Mouse (Mus musculus) layer of hippocampus, postnatal 14 days (tissue): ENCODE results near the gene Olfr97. TPM values are rescaled to one million over a fixed set of nuclear protein-coding genes. Genes with fewer than 3 reads are reported as not detected.
A peak's percentile ranks its signal among the peaks of the same experiment; 100 is the strongest.
"Not testable (repeated sequence)": the region's sequence is repeated elsewhere in the genome, so short reads cannot be mapped to it uniquely, and the experiment has no call there.

Experiments used
- DNase-seq, 2 experiments: peaks; one replicate each; pipeline ENCODE4 v3.0.0; 2021 to 2022; ENCODE audit warnings: low spot score in 2 of 2, mixed read lengths in 1 of 2
- long read RNA-seq, 2 experiments: library from polyadenylated mRNA; stranded (forward); transcript quantifications; one replicate each; pipeline ENCODE4 v2.0.0; 2021
- total RNA-seq, 2 experiments: library from RNA; stranded (reverse); gene quantifications; 2 replicates each; pipeline ENCODE4 v1.2.3; 2021

Gene Olfr97
- not detected for total RNA-seq
- long read RNA-seq, experiment 1 = 0 reads
- long read RNA-seq, experiment 2 = 0 reads

- not testable (repeated sequence) for DNase-seq
Observed at GRCm38 (mm10) chr17:37237230-37237629, at the start of gene Olfr97. TSS of gene Olfr97 (minus strand) at chr17:37237330.

DNA sequence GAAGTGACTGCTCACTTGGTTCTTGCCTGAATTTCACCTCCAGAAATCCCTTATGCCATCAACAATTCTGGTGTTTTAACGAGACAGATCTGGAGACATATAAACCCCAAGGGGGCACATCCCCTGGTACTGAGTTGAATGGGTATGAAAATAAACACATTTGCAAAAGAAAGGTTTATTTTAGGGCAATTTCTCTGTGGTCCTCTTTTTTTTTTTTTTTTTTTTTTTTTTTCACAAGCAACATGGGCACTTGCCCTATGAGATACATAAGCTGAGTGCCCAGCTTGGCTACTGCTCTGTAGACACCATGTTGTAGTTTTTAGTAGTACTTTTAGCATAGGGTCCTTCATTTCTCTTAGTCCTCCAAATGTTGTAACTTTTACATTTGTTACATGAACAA is 46.2 kb upstream of the Olfr97 start, which contains the start of gene Olfr99:
TSS of gene Olfr99 (minus strand) at position 101 of the 400 bp plus-strand sequence.
- DNase-seq = no peak

DNA sequence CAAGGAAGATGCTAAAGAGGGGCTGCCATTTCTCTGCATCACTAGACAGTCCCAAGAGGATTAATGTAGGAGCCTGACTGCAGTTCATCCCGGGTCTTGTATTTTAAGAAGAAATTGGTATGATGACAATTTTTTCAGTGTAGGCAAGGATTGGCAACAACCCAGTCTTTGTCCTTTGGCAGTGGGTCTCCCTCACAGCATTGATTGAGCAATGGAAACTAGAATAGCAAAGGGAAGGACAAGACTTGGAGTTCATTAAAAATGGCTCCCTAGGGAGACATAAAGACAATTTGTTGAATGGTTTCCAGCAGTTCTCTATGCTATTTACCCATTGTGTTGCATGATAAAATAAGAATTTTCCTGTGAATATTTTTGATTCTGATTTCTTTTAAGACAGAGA is 43.2 kb upstream of the Olfr97 start:
- no peak for DNase-seq

DNA sequence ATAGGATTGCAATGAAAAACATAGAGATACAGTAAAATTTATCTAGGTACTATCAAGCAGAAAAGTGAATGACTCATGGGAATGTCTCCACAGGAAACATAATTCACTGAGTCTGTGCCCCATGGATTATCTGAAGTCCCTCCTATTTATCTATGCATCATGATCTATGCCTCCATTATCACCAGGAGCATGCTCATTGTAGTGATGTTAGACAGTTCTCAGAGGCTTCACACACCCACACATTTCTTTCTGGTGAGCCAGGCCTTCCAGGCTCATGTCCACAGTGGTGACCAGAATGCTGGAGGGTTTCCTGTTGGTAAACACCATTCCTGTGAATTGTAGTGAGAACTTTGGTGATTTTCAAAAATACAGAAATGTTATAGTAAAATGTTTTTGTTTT is 39.4 kb upstream of the Olfr97 start:
- no peak for DNase-seq

GRCm38 (mm10) chr17:37275626-37276248 is 38.6 kb upstream of the Olfr97 start:
- no peak for DNase-seq

DNA sequence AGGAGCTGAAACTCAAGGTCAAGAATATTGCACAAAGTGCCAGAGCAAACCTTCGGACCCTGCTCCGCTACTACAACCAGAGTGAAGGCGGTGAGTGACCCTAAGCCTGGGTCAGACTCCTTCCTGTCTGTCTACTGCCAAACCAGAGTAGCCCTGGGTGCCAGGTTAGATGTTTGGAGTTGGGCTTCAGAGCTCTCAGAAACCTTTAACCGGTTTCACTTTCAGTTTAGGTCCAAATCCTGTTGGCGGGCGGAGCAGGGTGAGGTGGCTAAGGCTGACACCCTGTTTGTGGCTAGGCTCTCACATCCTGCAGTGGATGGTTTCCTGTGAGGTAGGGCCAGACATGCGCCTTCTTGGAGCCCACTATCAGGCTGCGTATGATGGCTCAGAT is 33.6 kb upstream of the Olfr97 start:
- DNase-seq = no peak

DNA sequence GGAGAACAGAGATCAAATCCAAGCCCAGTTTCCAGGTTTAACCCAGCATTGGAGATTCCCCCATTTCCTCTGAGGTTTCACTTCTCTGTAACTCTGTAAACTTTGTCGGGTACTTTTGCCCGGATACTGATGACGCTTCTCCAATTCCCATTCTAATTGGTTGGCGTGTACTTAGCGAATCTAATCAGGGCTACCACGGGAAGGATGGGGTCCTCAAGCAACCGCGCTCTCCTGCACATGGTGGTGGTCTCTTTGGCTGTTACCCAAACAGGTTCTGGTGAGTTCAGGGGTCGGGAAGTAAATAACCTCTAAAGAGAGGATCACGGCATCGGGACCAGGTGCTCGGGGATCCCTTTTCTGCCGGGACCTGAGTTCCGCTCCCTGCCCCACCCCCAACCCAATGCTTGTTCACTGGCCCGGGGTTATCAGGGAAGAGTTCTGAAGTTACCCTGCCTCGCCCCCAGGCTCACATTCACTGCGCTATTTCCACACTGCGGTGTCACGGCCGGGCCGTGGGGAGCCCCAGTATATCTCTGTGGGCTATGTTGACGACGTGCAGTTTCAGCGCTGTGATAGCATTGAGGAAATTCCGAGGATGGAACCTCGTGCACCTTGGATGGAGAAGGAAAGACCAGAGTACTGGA is 33.0 kb upstream of the Olfr97 start, which contains the start of gene H2-M3:
TSS of gene H2-M3 (plus strand) at position 163 of the 644 bp plus-strand sequence.
- DNase-seq = peak; percentile 91 to 94

- no peak for DNase-seq
Observed at GRCm38 (mm10) chr17:37263626-37264025, 26.5 kb upstream of the Olfr97 start, which contains the start of gene Olfr98. TSS of gene Olfr98 (minus strand) at chr17:37263749.

- DNase-seq = no peak
Observed at GRCm38 (mm10) chr17:37250544-37250943, 13.4 kb upstream of the Olfr97 start.

DNA sequence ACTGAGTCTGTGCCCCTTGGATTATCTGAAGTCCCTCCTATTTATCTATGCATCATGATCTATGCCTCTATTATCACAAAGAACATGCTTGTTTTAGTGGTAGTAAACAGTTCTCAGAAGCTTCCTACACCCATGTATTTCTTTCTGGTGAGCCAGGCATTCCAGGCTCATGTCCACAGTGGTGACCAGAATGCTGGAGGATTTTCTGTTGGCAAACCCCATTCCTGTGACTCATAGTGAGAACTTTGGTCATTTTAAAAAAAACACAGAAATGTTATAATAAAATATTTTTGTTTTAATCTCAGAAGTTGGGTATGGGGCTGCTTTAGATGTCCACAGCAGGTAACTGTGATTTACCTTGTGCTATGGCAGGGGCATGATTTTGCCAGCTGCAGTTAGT is 12.3 kb upstream of the Olfr97 start:
- DNase-seq = no peak

DNA sequence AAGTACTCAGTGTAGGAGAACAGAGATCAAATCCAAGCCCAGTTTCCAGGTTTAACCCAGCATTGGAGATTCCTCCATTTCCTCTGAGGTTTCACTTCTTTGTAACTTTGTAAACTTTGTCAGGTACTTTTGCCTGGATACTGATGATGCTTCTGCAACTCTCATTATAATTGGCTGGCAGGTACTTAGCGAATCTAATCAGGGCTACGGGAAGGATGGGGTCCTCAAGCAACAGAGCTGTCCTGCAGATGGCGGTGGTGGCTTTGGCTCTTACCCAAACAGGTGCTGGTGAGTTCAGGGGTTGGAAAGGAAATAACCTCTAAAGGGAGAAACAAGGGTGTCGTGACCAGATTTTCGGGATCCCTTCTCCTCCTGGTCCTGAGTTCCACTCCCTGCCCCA is 9.6 kb upstream of the Olfr97 start:
- peak; percentile 31 to 57 for DNase-seq

DNA sequence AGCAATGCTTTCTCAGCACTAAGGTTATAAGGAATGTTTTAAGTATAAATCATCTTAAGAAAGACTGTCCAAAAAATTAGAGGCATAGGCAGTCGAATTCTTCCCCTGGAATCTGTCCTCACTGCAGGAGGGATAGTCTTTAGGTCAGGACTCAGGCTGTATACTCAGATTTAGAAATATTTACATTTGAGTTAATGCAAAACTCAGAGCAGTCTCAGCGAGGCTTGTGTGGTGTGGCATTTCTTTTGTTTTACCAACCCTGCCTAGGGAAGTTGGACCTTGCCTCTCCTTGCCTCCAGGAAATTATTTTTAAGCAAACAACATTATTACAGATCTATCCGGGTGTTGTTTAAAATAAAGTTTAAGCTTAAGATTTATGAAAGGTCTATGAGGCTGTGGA is 5.1 kb upstream of the Olfr97 start:
- no peak for DNase-seq

GRCm38 (mm10) chr17:37221879-37222278 is 15.3 kb downstream of the Olfr97 start:
- DNase-seq = no peak

DNA sequence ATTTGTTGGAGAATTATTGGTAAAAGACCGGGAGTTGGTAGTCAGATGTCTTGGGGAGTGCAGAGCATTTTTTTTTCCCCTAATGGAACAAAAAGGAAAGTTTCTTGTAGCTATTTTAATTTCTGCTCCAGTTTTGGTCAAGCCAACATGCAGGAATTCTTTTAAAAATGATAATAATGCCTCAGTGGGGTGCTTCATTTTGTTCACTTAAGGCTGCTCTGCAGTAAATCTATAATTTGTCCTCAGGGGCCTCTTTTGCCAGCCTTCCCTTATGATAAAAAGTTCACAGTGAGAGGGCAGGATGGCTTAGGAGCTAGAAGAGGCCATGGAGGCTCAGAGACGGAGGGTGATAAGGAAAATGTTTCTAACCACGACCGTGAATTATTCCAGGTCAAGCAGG is 17.3 kb downstream of the Olfr97 start, which contains the start of gene Olfr96:
TSS of gene Olfr96 (plus strand) at position 301 of the 400 bp plus-strand sequence.
- no peak for DNase-seq

GRCm38 (mm10) chr17:37218486-37218885 is 18.6 kb downstream of the Olfr97 start:
- no peak for DNase-seq

DNA sequence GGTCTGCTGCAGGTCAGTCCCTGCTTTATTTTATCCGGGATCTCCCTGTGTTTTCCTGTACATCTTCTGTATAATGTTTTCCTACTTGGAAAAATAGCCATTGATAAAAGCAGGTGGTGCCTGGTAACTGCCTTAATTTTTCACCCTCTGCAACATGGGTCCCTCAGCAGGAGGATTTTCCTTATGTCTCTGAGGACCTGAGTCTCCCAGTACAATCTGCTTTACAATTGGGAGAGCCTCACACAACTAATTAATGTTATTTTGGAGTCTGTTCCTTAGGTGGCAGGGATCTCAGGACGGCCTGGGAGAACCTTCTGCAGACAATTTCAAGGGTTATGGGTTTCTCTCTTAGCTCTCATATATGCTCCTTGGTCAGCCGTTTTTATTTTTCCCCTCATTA is 24.1 kb downstream of the Olfr97 start, which contains the start of gene Olfr95:
TSS of gene Olfr95 (minus strand) at position 101 of the 400 bp plus-strand sequence.
- DNase-seq = no peak

GRCm38 (mm10) chr17:37210884-37211768 is 26.0 kb downstream of the Olfr97 start:
- DNase-seq = no peak

DNA sequence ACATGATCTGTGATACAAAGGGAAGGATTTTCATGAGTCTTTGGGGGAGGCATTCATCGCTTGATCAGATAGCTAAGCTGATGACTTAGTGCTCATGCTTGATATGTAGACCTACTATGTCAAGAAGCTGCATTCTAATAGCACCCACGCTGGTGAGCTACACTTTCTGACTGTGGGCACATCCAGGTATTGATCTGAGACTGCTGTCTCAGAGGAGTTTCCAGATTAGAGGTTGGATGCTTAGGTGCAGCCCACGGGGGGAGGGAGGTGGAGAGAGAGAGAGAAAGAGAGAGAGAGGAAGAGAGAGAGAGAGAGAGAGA is 33.3 kb downstream of the Olfr97 start:
- DNase-seq = no peak

GRCm38 (mm10) chr17:37203206-37203916 is 33.8 kb downstream of the Olfr97 start:
- DNase-seq = peak; percentile 80 to 92

- no peak for DNase-seq
Observed at GRCm38 (mm10) chr17:37200894-37201293, 36.2 kb downstream of the Olfr97 start, which contains the start of gene Olfr94. TSS of gene Olfr94 (minus strand) at chr17:37200994.
